21 mouse cellular contexts compared by ENCODE assay signal in genomic region chr17:47208886-47209585, GRCm38 (mm10).
DNase-seq lines count a peak whose midpoint lies in the region; ATAC-seq and TF ChIP-seq lines count a peak whose summit lies in the region.
"Had no signal": no experiment of that assay in that cellular context is flagged by ENCODE, and none has a peak within 500 bp of the region (broad histone marks: within the 10 kb centered on the region; RNA-seq: fewer than 3 reads in every experiment).

No protein-coding gene starts in this region.

- no peaks in the 10 kb centered on the region for H3K36me3 ChIP-seq in neural tube, embryonic 15.5 days
- H3K36me3 ChIP-seq: G1E; heart, embryonic 12.5 days; hindbrain, embryonic 15.5 days had no signal

- H3K27ac ChIP-seq in neural tube, embryonic 15.5 days (replicated peaks) = no peak overlapping the region
- H3K27ac ChIP-seq: embryonic facial prominence, embryonic 10.5 days; forebrain, embryonic 13.5 days; gastrocnemius, adult 2 months; hindbrain, embryonic 15.5 days had no signal

- TF ChIP-seq POLR2A in brain, embryonic 14.5 days (IDR thresholded peaks at IDR 0.05; ENCODE audit: borderline replicate concordance, extremely low read depth, insufficient read depth, insufficient read length, poor library complexity, severe bottlenecking) = no peak

- no peak overlapping the region for H3K9ac ChIP-seq in neural tube, embryonic 15.5 days (replicated peaks)
- H3K9ac ChIP-seq: forebrain, embryonic 13.5 days; heart, embryonic 12.5 days; hindbrain, embryonic 15.5 days had no signal

- H3K4me1 ChIP-seq in neural tube, embryonic 15.5 days = peaks cover 8% of the 10 kb centered on the region; the same call in 1 of the 2 replicates

- intact Hi-C loops in heart, postnatal 25 days (cut with DNase I) = no loop called here

- TF ChIP-seq CTCF in brain, embryonic 14.5 days (IDR thresholded peaks at IDR 0.05; ENCODE audit: borderline replicate concordance, extremely low read depth, insufficient read depth, insufficient read length) = no peak

- H3K4me2 ChIP-seq in neural tube, embryonic 15.5 days = no peak overlapping the region
- H3K4me2 ChIP-seq: forebrain, embryonic 13.5 days; heart, embryonic 12.5 days; hindbrain, embryonic 15.5 days had no signal

- DNase-seq in adrenal gland, adult (ENCODE audit: inconsistent age in 2 of 2, low spot score in 1 of 2) = peak; percentile 74 to 92
- DNase-seq in adrenal gland, adult 18-20 months (ENCODE audit: low spot score in 2 of 2) = no peak
- DNase-seq in neural tube, embryonic 10.5 days (ENCODE audit: extremely low spot score, low spot score) = no peak
- peak; percentile 7 for DNase-seq in brain, embryonic 14.5 days (ENCODE audit: low read depth)
- no peak for DNase-seq in heart, postnatal 25 days (ENCODE audit: low spot score)
- DNase-seq in adipocyte (ENCODE audit: low spot score) = no peak
- no peak for DNase-seq in embryo, embryonic 9.5 days (ENCODE audit: extremely low spot score)
- DNase-seq: B cell, adult 2 months; cerebellum, adult 11-12 months; cerebellum, adult 9-10 months; cerebellum, postnatal 36 days; gastrocnemius, adult 2 months; gastrocnemius, postnatal 25 days; heart, postnatal 36 days had no signal

- peak; percentile 30; the same call in 1 of the 2 replicates for ATAC-seq in neural tube, embryonic 15.5 days (ENCODE audit: low FRiP score)
- ATAC-seq: CD4-positive, CD25-positive, alpha-beta regulatory T cell, adult 4 months; forebrain, embryonic 13.5 days had no signal

- no peaks in the 10 kb centered on the region for H3K27me3 ChIP-seq in neural tube, embryonic 15.5 days (replicated peaks)
- H3K27me3 ChIP-seq: forebrain, embryonic 13.5 days; heart, embryonic 12.5 days; hindbrain, embryonic 15.5 days had no signal

- no peaks in the 10 kb centered on the region for H3K9me3 ChIP-seq in neural tube, embryonic 15.5 days (replicated peaks)
- H3K9me3 ChIP-seq: embryonic facial prominence, embryonic 10.5 days; forebrain, embryonic 13.5 days; G1E; heart, embryonic 12.5 days; hindbrain, embryonic 15.5 days had no signal

- no peak overlapping the region for H3K4me3 ChIP-seq in neural tube, embryonic 15.5 days (replicated peaks)
- H3K4me3 ChIP-seq: embryonic facial prominence, embryonic 10.5 days; forebrain, embryonic 13.5 days; gastrocnemius, adult 2 months; heart, embryonic 12.5 days; hindbrain, embryonic 15.5 days had no signal

- 70% methylated on average over 16 of the region's 16 CpGs for WGBS in neural tube, embryonic 15.5 days

Comparison
In these comparisons a context has a peak if more than half of its experiments do, and no peak if none do; other contexts are left out.
1. DNase-seq: peak in adrenal gland, adult (2 of 2) and brain, embryonic 14.5 days (single experiment); none in adrenal gland, adult 18-20 months (0 of 2), neural tube, embryonic 10.5 days (single experiment), heart, postnatal 25 days (single experiment), adipocyte (single experiment) and embryo, embryonic 9.5 days (single experiment).